Mouse (Mus musculus) heart, postnatal 25 days (tissue): ENCODE data around the gene Cask. TPM values are rescaled to one million over a fixed set of nuclear protein-coding genes. Genes with fewer than 3 reads are reported as not detected.
A peak's percentile ranks its signal among the peaks of the same experiment; 100 is the strongest.

Source experiments
- DNase-seq: peaks from one replicate; pipeline ENCODE4 v3.0.0; 2022; ENCODE audit warnings: low spot score
- intact Hi-C: fragments of 180-260 bp; cut with DNase I; formaldehyde crosslinking; loops from one replicate; pipeline ENCODE4 v1.15.1; 2025
- microRNA-seq: library from miRNA; unstranded; fragments of <30 nt; microRNA quantifications from one replicate; pipeline ENCODE4 v1.2.0, GENCODE M21; 2022
- total RNA-seq, 2 experiments: library from RNA; stranded (reverse); gene quantifications; 2 replicates each; pipeline ENCODE4 v1.2.3; 2021

Cask gene
- total RNA-seq, 2 experiments from 2014 or later: 12.7 to 15.6 TPM

GRCm38 (mm10) chrX:13489001-13489400, 362.2 kb downstream of the Cask start:
- intact Hi-C loops: no loop called here

GRCm38 (mm10) chrX:13484447-13484846, 366.7 kb downstream of the Cask start:
- intact Hi-C loops: no loop called here

More at GRCm38 (mm10) chrX:13489001-13489400, 362.2 kb downstream of the Cask start:
- DNase-seq: no peak

GRCm38 (mm10) chrX:13482576-13482975, 368.6 kb downstream of the Cask start:
- no peak for DNase-seq
- intact Hi-C loops: no loop called here

More at GRCm38 (mm10) chrX:13484447-13484846, 366.7 kb downstream of the Cask start:
- DNase-seq: no peak

GRCm38 (mm10) chrX:13479570-13479969, 371.6 kb downstream of the Cask start:
- intact Hi-C loops: no loop called here
- no peak for DNase-seq

GRCm38 (mm10) chrX:13478298-13478697, 372.9 kb downstream of the Cask start:
- intact Hi-C loops: no loop called here
- no peak for DNase-seq

- intact Hi-C loops: no loop called here
- DNase-seq: no peak
Observed at GRCm38 (mm10) chrX:13477596-13477995, 373.6 kb downstream of the Cask start.

GRCm38 (mm10) chrX:13475382-13475781, 375.8 kb downstream of the Cask start:
- intact Hi-C loops: no loop called here
- no peak for DNase-seq

- intact Hi-C loops: no loop called here
- no peak for DNase-seq
Observed at GRCm38 (mm10) chrX:13472751-13473225, 378.4 kb downstream of the Cask start.

- no peak for DNase-seq
- intact Hi-C loops: no loop called here
Observed at GRCm38 (mm10) chrX:13471925-13472324, 379.2 kb downstream of the Cask start.

- intact Hi-C loops: loop anchor here (10.0 kb wide), 1 partner anchor 145 kb away; no protein-coding TSS in a partner anchor
- peak; percentile 55 for DNase-seq
Observed at GRCm38 (mm10) chrX:13469160-13470116, 381.7 kb downstream of the Cask start.

- intact Hi-C loops: loop anchor here (10.0 kb wide), 1 partner anchor 148 kb away; no protein-coding TSS in a partner anchor
- DNase-seq: no peak
Observed at GRCm38 (mm10) chrX:13467121-13467571, 384.0 kb downstream of the Cask start.

Small RNA genes lying within 50 kb of the gene (microRNA-seq; reads per million reads assigned to microRNA genes)
- not detected for gene Gm25246

Other genes starting within 250 kb of the Cask start
- 1 to 10 TPM; 2.2 to 2.6 TPM for gene Gpr34, start 219.3 kb downstream of the Cask start, total RNA-seq
- gene Gpr82, start 190.0 kb downstream of the Cask start, total RNA-seq: not detected